Mouse (Mus musculus) retina, postnatal 1 day (tissue): ENCODE results near the gene Mptx1.
"Not testable (repeated sequence)": the region's sequence is repeated elsewhere in the genome, so short reads cannot be mapped to it uniquely, and the experiment has no call there.

ENCODE experiments used
- DNase-seq: peaks from one replicate; pipeline ENCODE4 v3.0.0-alpha.2; 2012

The Mptx1 gene

DNA sequence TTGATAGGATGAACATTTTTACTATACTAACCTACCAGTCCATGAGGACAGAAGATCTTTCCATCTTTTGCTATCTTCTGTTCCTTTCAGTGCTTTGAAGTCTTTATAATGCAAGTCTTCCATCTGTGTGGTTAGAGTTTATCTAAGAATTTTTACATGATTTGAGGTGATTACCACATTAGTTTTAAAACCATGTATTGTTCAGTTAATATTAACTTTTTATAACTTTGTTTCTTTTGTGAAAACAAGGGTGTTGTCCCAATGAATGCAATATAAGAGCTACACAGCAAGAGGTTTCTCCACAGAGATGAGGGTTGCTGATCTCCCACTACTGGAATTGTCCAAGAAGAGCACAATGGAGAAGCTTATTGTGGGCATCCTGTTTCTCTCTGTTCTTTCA lies at the start of gene Mptx1:
Gene Mptx1 (plus strand): TSS at position 301 of the 400 bp plus-strand sequence.
- DNase-seq = no peak

DNA sequence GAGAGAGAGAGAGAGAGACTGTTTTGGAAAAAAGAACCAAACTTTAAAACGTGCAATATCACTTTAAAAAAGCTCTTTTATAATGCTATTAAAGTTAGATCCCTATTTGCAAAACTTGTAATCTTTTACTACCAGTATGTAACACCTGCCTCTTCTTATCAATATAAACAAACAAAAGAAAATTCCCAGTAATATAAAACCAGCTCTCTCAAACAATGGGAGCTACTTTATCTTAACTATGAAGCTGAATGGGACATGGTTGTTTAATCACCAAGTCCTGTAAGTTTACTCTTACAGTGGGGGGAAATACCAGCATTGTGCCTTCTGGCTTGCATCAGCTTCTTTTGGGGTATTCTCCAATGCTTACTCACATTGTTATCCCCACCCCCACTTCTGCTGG lies 27.2 kb upstream of the Mptx1 start:
- DNase-seq = no peak

DNA sequence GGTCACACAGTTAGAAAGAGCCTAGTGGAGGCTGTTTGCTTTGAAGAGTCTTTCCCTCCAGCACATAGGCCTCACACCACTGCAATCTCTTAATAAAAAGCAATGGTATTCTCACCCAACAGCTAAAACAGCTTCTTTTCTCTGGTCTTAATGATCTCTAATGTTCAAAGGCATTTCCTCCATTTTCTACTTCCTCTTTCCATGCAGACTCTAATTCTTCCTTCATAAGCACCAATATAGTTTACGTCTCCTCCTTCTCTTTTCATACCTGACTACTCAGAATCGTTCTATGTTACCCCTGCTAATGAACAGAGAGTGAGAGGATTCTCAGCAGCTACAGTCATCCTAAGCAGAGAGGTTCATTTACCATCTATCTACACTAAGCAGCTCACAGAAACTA lies 13.0 kb upstream of the Mptx1 start:
- no peak for DNase-seq

DNA sequence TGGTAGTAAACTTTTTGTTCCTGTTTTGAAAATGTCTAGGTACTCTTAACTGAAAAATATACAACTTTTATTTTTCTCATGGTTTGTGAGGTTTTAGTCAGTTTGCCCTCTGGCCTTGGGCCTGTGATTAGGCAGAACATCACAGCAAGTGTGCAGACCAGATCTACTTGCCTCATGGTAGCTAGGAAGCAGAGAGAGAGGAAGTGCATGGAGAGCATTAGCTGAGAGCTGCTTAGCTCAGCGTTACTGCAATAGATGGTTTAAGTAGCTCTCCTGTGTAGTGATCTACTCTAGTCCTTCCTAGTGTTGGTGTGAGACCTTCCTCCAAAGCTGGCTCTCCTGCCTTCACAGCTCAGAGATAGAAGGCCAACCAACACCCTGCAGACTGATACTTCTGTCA lies 23.3 kb downstream of the Mptx1 start:
- DNase-seq = not testable (repeated sequence)

DNA sequence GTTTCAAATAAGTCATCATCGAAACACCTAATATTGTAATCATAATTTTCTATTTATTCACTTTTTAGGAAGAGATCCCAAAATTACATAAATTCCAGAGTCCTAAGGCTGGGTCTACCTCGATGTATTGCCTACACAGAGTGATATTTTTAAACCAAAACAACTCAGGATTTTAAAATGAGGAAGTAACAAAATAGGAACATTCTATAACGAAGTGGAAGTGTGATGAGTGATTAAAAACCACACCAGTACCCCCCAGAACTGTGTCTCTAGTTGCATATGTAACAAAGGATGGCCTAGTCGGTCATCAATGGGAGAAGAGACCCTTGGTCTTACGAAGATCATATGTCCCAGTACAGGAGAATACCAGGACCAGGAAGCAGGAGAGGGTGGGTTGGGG lies 24.3 kb downstream of the Mptx1 start:
- DNase-seq = no peak

DNA sequence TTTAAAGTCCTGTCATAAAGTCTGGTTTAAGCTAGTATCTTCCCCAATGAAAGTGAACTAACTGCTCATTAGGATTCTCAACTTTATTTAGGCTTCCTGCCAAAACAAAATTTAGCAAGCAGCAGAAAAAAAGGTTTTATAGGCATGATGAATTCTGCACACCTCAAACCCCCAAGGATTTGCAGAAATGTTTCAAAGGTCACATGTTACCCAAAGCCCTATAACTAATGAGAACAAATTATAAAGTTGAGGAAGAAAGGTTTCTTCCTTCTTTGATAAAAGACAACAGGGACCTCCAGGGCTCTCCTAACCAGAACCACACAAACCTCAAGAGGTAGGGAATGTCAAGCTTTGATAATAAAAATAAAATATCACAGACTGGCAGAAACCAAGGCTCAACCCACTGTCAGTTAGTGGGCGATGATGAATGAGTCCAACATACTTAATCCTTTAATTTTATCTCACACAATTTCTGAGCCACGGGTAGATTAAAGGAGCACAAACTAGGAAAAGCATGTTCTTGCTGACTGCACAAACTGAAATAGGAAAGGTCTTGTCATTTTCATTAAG lies 34.6 kb downstream of the Mptx1 start, which contains the start of gene Olfr417:
Gene Olfr417 (plus strand): TSS at position 241 of the 570 bp plus-strand sequence.
- no peak for DNase-seq

DNA sequence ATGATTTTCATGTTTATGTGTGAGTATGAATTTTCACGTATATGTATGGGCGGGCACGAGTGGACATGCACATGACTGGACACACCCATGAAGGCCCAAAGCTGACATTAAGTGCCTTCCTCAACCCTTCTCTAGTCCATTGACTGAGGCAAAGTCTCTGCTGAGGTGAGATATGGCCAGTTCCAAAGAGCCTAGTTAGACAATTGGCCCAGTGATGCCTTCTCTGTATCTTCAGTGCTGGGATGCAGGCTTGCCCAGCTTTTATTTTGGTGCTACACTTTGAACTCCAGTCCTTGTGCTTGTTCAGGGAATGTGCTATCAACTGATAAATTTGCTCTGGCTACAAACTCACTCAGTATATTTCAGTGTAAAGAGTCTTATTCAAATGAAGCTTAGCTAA lies 43.5 kb downstream of the Mptx1 start:
- no peak for DNase-seq
